Mouse (Mus musculus): ENCODE measurements around the gene Prox1. TPM values are rescaled to one million over a fixed set of nuclear protein-coding genes. Genes with fewer than 3 reads are reported as not detected.

The Prox1 gene
- polyA plus RNA-seq, 1 experiment: 0.66 TPM

DNA sequence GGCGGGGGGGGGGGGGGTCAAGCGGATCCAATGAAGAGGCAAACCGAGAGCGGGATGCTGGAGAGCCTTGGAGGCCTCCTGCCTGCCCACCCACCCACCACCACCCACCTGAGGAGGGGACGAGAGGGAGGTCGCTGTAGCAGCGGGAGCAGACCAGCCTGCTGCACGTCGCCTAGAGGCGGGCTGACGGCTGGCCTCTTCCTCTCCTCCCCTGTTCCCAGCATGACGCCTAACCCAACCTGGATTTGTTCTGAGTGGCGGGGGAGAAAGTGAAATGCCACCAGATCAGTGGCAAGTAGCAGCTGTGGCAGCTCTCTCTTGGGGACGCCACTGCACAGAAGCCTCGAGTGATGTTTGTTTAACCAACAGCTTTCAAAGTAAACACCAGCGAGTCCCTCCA is 3.1 kb upstream of the Prox1 start:
- DNase-seq (ENCODE audit: low read depth): no peak

DNA sequence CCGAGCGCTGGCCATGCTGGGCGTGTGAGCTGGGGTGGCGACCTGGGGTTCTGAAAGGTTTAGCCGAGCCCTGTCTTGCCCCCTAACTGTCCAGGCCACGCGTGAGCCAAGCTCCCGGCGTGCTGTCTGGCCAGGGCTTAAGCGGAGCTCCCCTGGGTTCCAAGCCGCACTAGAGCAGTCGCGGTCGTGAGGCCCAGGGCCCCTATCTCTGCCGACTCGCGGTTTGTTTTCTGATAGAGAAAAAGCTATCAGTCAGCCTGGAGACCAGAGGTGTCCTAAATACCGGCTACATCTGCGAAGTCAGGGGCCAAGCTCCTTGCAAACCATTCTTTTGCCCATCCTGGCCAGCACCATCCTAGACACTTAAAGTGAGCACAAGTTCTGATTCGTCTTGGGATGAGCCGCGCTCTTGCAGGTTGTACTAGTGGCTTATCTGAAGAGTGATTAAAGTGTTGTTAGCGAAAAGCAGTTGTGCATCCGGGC is 2.5 kb upstream of the Prox1 start:
- DNase-seq (ENCODE audit: low read depth): no peak

DNA sequence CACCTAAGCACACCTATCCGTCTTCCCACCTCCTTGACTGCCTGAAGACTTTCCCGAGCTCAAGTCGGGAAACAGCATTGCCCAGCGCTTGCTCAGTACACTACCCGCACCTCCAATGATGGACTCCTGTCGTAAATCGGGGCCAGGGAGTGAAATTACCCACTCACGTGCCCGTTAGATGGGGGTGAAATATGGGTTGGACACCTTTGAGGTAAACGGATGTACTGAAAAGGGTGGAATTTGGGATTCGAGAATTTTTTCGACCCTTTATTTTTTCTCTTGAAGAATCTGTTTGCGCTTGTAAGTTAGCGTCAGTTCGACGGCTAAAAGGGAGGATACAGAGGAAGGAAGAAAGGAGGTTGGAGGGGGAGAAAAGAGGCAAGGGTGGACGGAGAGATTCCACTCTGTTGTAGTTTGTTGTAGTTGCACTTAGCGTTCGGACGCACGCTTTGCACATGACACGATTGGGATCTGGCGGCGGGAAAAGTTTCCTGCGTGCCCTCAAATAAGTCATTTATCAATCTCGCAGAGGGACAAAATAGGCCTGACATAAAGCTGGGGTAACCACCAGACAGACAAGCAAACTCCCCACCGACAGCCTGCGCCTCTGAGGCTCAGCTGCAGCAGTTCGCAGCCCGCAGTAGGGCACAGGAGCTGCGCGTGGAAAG is 1.9 kb upstream of the Prox1 start:
- no peak for DNase-seq (ENCODE audit: low read depth)

DNA sequence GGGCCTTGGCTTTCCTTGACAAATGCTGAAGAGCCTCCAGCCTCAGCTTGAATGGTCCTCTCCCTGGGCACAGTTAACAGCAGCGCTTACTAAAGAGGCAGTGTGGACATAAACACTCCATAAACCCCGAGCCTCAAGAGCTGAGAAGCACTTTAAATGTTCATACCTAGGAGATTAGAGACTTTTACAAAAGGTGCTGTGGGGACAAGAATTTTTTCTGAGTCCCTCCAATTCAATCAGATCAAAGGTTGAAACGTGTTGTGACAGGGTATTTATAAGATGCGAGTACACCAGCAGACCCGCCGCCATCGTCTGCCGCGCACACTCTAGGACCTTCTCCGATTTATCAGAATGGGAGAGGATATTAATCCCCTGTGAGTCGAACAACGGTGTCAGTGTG is 1.2 kb upstream of the Prox1 start:
- no peak for DNase-seq (ENCODE audit: low read depth)

DNA sequence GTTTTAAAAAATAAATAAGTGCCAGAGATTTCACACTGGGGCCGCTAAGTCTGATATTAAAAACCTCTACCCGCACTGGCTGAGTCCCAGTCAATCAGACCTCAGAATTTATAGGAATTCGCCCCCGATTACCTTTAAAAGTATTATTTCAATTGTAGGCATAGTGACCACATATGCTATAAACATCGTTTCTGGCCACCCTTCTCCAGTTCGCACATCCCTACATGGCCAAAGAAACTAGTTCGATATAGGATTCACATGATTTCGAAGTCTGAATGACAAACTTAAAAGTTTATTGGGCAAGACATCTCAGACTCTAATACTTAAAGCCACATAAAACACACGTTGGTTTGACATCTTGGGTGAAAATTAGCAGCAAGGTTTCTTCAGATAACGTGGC is 827 bp upstream of the Prox1 start:
- DNase-seq (ENCODE audit: low read depth): no peak

DNA sequence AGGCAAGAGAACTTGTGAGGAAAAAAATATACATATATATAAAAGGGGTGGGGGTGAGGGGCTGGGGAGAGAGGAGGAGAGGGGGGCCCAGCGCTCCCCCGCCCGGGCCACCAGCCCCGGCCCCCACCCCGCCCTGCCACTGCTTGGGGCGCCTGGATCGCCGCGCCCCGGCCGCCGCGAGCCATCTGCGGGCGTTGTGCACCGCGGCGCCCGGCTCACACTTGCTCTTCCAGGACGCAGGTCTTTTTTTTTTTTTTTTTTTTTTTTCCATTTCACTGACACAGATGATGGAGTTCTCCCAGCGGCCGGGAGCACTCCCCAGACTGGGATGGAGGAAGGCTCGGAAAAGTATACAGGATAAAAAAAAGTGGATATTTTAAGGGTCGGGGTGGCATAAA is 304 bp upstream of the Prox1 start:
- no peak for DNase-seq (ENCODE audit: low read depth)

DNA sequence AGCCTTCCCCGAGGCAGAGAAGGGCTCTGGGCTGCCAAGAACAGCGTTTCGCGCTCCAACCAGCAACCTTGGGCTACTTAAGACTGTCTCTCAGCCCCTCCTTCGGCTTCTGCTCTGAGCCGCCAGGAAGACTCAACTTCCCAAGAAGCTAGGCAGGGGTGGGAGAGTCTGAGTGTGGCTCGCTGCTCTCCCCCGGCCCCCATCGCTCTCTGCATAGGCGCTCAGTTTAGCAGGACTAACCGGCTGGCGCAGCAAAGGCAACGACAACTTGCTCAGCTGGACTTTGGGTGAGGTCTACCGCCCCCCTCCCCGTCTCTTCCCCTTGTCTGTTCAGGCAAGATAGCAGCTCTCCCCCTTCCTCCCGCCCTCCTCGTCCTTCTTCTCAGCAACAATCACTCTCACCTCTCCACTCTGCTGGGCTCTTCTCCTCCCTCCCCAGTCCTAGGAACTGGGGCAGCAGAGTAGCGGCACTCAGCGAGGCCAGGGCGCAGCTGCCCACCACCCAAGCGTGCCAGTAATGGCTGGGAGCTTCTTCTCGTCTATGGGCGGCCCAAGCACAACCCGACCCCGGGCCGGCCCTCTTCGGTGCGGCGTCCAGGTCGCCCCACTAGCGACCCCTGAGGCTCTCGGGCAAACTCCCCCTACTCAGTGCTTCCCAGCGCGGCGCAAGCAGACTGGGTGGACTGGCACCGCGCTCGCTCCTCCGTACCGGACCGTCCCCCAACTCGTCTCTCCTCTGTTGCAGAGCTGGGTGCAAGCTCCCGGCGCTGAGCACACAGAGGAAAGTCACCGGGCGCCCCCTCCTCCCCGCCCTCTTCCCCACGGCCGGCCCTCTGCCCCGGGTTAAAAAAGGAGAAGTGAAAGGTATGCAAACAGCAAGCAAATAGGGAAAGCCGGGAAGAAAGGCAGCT is 1.5 kb downstream of the Prox1 start:
- no peak for DNase-seq (ENCODE audit: low read depth)

DNA sequence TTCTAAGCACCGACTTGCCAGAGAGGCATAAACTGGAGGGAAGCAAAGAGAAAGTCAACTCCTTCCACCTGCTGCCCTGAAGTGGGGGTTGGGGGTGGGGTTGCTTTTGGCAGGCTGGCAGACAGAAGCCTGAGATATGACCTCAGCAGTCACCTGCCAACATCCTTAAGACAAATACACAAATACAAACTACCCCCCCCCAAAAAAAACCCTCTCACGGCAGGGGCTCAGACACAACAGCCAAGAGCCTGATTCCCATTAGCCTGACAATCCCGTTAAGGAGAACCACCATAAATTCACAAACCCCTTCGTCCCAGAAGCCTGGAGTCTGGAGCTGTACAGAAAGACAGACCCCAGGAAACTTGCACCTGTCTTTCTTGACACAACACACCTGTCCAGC is 2.4 kb downstream of the Prox1 start:
- no peak for DNase-seq (ENCODE audit: low read depth)

DNA sequence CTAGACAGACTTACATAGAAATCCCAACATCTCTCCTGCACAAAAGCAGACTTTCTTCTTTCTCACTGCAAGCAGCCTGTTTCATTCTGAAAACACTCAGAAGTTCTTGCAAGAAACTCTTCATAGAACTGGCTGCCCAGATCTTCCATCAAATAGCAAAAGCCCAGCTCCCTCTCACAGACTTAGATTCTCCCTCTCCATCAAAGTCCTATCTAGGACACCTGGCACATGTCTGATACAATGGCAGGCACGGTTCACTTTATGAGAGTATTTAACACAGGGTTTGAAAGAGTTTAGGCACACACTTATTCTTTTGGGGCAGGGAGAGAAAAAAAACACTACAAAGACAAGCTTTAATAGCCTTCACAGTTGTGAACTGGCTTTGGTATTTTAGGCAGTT is 2.9 kb downstream of the Prox1 start:
- no peak for DNase-seq (ENCODE audit: low read depth)

DNA sequence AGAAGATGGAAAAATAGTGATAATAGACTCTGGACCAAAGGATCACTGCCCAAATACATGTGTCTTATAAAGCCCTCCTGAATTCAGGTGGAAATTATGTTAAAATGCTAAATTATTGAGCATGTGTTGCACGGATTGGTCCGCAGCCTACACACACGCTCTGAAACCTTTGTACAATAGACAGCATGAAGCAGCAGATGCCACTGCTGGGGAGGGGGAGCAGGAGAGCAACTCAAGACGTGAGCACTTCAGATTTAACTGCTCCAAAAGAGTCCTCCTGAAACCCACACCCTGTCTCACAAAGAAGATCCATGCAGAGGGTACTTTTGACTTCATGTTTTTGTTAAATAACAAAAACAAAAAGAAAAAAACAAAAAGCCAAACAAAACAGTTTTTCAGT is 5.0 kb downstream of the Prox1 start:
- no peak for DNase-seq (ENCODE audit: low read depth)

DNA sequence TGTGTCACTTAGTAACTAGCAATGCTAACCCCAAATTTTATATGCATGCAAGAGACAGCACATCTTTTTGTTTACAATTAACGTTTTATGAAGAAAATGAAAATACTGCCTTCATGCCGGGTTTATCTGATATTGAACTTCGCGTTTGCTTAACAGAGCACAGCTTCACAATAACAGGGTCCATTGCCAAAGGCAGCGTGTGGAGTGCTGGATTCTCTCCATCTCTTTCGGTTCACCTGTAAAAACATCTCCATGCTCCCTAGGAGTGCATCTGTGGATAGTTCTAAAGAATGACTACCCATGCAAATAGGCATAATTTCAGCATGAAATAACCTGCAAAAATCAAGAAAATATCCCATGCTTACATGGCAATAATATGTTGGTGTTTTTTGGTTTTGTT is 7.0 kb downstream of the Prox1 start:
- DNase-seq (ENCODE audit: low read depth): no peak

DNA sequence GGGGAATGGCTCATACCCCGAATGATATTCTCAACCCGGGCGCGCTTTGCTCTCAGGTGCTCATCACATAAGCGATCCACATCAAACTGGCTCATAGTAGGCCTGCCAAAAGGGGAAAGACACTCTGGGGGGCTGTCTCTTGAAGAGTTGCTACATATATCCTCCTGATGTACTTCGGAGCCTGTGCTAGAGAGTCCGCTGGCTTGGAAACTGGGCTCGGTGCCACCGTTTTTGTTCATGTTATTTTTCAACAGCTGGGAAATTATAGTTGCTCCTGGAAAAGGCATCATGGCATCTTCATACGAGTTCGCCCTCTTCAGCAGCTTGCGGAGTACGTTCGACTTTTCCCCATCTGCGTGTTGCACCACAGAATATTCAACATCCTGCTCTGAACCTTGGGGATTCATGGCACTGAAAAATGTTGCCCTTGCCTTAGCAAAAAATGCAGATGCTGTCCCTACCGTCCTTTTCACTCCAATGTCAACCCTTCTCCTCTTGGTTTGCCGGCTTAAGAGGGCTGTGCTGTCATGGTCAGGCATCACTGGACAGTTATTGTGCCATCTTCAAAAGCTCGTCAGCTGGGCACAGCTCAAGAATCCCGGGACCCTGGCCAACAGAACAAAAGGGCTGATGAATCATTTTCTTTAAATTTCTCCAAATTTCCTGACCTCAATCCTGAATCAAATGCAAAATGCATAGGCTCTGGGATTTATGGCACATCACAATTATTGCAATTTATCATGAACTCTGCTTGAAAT is 8.6 kb downstream of the Prox1 start:
- DNase-seq (ENCODE audit: low read depth): no peak

DNA sequence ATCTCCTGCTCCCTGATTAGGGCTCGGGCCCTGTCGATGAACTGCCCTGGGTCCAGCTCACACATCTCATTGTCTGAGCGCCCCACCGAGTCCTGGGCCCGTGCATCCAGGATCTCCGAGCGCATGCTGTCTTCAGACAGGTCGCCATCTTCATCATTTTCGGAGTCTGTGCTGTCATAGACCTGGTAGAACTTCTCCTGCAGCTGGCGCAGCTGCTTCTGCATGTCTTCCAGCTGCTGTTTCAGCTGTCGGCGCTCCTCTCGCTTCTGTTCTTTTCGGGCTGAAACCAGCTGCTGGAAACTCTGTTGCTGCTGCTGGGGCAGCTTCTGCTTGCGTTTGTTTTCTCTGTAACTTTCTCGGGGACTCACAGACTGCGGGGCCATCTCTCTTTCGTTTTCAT is 9.2 kb downstream of the Prox1 start:
- DNase-seq (ENCODE audit: low read depth): no peak

DNA sequence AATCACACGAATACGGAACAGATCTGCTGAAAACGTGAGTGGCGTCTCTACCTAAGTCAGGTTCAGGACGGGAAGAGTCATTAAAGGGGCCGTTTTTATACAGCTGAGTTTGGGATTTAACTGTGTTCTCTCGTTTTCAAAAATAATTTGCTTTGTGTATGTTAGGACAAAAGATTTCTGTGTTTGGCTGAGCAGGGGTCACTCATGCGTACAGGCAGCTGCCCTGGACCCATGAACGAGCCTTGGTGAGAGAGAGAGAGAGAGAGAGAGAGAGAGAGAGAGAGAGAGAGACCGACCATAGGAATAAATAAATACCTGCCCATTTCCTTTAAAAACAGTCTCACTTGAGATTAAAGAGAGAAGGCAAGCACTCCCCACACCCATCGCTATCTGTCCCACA is 11.1 kb downstream of the Prox1 start:
- DNase-seq (ENCODE audit: low read depth): no peak

DNA sequence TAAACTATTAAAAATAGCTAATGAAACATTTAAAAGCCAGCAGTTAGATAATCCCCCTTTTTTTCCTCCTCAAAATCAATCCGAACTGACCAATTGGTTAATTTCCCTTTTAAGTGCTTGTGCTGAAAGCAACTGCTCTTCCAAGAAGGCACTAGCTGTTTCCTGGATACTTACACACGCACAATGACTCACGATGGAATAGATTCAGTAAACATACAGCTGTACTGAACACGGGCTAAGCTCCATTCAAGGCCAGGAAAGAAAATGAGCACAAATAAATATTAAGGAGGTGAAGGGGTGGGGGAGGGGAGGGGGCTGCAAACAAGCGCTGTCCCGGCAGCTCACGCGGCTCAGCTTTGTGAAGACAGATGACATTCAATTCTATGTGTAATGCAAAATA is 14.8 kb downstream of the Prox1 start:
- DNase-seq (ENCODE audit: low read depth): no peak

DNA sequence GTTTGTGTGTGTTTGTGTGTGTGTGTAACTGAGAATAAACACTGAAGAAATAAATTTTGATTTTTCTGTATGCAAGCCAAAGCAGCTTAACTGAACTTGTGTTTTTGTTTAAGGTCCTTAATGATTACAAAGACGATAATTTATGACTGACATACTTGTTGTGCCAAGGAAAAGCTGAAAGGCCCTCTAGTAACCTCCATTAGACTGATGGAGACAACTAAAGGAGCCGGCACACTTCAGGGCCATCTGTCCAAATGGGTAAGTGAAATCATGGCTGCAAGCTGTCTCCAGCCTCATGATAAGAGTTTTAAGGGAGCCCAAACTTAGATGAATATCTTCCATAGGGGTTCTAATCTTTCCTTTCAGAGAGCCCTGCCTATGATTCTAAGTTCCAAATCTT is 15.5 kb downstream of the Prox1 start:
- DNase-seq (ENCODE audit: low read depth): no peak

DNA sequence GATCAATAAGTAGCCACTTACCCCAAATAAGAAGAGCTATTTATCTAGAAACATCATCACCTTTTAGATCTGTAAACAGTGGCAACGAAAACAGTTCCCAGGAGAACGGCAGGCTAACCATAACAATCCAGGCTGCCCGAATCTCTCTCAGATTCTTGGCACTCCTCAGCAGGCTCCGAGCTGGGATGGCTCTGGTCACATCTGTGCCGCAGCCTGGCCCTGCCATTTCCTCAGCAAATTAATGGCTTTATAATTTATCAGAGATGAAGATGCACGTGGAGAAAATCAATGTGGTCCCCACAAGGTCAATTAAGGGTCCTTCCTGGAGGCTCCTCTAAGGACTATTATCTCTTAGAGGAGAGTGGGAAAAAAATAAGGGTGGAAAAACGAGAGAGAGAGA is 16.2 kb downstream of the Prox1 start:
- DNase-seq (ENCODE audit: low read depth): no peak

DNA sequence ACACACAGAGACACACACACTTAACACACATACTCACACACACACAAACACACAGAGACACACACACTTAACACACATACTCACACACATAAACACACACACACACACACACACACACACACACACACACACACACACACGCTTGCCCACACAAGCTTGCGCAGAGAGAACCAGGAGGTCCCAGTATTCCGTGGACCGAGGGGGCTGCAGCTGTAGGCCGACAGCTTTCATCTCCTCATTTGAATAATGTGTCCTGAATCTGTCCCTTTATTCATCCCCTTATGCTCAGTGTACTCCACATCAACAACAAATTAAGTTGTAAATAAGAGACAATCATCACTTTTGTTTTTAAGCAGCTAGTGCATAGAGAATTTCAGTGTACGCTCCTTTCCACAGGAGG is 17.9 kb downstream of the Prox1 start:
- no peak for DNase-seq (ENCODE audit: low read depth)

DNA sequence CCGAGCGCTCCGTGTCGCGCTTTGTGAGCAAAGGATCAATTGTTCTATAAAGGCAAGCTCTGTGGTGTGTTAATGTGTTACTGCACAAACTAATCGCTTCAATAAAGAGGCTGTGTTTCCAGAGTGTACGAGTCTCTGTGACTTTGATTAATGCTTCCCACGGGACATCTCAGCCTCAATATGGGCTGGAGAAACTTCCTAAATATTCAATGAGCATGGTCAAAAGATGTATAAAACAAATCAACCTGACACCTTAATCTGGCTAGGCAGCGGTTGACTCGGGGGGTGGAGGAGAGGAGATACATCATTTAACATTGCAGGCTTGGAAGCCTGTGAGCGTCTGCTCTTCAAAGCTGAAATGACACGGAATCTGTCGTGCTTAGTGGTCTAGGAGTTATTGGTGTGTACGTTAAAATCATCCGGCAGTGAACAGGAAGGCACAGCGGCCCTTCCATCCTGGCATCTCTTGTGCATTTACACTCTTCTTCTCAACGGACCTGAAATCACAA is 21.2 kb downstream of the Prox1 start:
- DNase-seq (ENCODE audit: low read depth): no peak

DNA sequence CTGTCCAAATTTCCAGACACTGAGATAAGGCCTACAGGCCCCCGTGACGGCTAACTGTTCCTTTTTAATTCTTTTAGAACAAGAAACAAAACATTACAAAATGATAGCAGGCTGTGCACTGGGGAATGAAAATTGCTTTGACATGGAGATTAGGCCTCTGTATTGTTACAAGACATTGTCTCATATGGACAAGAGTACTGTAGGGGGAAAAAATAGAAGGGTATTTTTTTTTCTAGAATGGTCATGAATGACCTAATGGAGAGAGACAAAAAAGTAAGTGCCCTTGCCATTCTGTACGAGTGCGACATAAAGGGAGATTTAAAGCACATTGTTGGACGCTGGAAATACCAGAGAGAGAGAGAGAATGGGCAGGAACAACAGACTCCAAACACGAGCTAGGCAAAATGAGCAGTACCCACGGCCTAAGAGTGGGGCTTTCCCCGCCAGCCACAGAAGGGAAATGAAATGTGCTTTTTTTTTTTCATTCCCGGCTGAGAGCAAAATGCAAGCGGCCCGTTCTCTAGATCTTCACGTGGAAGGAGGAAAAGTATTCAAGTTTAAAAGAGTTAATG is 21.8 kb downstream of the Prox1 start:
- DNase-seq (ENCODE audit: low read depth): no peak

DNA sequence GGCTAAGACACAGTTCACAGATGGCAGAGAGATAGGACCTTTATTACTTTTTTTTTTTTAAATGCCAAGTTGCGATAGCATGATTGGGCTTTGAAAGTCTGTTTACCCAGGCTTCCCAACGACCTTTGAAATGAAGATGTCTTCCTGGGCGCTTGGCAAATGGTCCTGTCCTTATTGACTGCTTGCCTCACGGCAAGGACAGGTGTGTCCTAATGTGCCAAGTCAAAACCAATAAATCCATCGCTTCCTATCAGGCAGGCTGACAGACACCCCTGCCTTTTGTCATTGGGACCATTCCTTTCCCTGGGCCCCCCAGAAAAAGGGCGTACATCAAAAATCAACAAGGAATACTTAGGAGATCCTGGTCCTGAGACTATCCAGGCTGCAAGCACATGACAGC is 22.7 kb downstream of the Prox1 start:
- DNase-seq (ENCODE audit: low read depth): no peak

DNA sequence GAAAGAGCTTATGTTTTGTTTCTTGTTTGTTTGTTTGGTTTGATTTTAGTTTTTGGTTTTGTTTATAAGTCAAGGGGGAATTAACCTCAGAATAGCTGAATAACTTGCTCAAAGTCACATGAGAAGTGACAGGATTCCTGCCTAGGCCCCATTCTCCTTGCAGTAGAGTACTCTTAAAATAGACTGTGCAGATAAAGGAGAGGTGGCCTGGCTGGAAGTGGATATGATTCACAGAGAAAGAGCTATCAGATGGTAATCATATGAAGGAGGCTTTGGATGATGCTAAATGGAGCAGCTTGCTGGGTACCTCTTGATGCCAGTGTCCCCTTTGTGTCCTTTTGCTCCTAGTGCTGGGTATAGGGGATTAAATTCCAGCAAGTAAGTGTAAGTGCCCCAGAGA is 26.1 kb downstream of the Prox1 start:
- no peak for DNase-seq (ENCODE audit: low read depth)

Measured in gonadal fat pad, adult 2 months (tissue).